Mouse (Mus musculus) cortical plate, adult 2 months (tissue): ENCODE results near the gene Ccnj.

ENCODE experiments used
- CTCF ChIP-seq: fragments of 200-500 bp; IDR thresholded peaks from 2 replicates; pipeline ENCODE4 v1.5.1; 2011; ENCODE audit warnings: mild to moderate bottlenecking, control low read depth, low read length; ENCODE audit not compliant: insufficient read depth; ENCODE audit errors: extremely low read depth
- POLR2A ChIP-seq: fragments of 200-500 bp; IDR thresholded peaks from 2 replicates; pipeline ENCODE4 v1.6.1; 2011; ENCODE audit warnings: mild to moderate bottlenecking, low read length, control low read depth; ENCODE audit not compliant: insufficient read depth; ENCODE audit errors: extremely low read depth

DNA sequence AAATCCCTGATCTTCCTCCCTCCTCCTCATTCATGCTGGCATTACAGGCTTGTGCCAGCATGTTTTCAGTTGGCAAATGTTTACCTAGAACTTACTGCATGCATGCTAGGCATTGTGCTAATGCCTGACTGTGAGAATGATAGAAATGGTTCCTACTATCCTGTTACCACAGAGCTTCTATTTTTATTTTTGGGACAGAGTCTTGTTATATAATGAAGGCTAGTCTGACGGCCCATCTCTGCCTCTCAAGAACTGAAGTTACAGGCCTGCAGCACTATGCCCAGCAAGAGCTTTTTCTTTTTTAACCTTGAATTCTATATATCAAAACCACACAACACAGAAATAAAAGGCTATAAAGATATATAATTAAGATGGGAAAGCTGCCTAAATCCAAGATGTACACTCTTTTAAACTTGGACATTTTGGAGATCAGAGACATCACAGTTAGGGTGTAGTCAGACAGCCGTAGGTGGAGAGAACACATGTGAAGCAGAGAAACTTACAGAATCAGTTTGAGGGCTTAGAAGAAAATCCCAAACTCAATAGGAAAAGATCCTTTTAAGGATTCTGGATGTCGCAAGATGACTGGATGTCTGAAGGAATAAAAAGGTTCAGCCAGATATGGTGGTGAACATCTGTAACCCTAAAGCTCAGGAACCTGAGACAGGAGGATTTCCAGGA lies 38.5 kb downstream of the Ccnj start:
- TF ChIP-seq POLR2A = no peak
- no peak for TF ChIP-seq CTCF
